Mouse (Mus musculus): ENCODE results near the gene Aldh9a1. TPM values are rescaled to one million over a fixed set of nuclear protein-coding genes. Genes with fewer than 3 reads are reported as not detected.
A peak's percentile ranks its signal among the peaks of the same experiment; 100 is the strongest.
"Not testable (repeated sequence)": the region's sequence is repeated elsewhere in the genome, so short reads cannot be mapped to it uniquely, and the experiment has no call there.

The Aldh9a1 gene
- total RNA-seq (2021), result 1 to 10 TPM; 2.6 to 4.5 TPM
- long read RNA-seq, experiment 1, partial matches to known transcripts, result 0 of 1 reads
- long read RNA-seq, experiment 1, other reads (novel, unspliced or antisense), result 0 of 1 reads
- long read RNA-seq, experiment 2, partial matches to known transcripts, result 0 of 5 reads
- long read RNA-seq, experiment 2, other reads (novel, unspliced or antisense), result 4 of 5 reads

DNA sequence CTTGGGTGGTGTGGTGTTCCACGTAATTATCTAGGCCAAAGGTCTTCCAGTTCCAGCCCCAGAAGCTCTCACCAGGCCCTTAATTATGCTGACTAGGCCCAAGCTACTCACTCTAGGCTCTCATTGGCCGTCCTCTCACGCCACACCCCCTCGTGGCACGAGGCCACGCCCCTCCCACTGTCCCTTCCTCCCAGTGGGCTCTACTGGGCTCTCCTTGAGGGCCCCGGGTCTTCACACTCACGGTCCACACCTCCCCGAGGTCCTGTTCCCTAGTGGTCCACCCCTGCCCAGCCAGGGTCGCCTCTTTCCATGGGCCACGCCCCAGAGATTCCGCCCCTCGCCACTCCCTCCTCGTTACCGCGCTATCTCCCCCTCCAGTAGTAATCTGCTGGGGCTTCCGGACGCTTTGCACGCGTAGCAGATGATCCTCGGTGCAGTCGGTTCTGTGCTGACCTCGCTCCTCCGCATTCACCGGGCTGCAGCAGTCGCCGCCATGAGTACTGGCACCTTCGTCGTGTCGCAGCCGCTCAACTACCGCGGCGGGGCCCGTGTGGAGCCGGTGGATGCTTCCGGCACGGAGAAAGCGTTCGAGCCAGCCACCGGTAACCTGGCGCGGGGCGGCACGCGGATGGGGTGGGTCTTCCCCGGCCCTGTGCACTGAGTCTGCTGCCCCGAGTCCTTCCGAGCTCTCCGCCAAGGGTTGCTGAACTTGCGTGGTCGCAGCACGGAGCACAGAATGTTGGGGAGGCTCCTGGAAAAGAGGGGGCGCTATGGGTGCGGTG is at the start of gene Aldh9a1:
TSS of gene Aldh9a1 (plus strand) at position 177 of the 782 bp plus-strand sequence.
- peak; percentile 85 to 94 for DNase-seq
- intact Hi-C loops (cut with DNase I), result no loop called here

- no peak for DNase-seq
- intact Hi-C loops (cut with DNase I), result no loop called here
Observed at GRCm38 (mm10) chr1:167300122-167300521, 49.7 kb upstream of the Aldh9a1 start.

DNA sequence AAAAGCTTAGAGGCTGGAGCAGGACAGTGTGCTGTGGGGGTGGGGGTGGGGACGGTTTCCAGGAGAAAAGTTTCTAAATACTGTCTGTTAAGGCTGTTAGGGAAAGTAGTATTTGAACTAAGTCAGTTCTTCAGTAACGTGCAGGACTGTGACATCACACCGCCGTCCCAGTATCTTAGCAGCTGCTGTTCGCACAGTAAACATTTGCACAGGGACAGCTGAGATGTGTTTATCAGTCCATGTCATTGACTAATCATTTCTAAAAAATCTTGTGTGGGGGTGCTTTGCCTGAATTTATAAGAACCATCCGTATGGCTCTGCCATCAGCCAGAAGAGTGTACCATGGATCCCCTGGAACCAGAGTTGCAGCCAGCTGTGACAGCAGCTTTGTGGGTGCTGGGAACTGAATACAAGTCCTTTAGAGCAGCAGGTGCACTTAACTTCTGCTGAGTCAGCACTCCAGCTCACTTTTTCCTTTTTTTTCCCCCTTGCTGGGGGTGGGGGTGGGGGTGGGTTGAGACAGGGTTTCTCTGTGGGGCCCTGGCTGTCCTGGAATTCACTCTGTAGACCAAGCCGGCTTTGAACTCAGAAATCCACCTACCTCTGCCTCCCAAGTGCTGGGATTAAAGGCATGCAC is 44.2 kb upstream of the Aldh9a1 start:
- no peak for DNase-seq
- intact Hi-C loops (cut with DNase I), result no loop called here

DNA sequence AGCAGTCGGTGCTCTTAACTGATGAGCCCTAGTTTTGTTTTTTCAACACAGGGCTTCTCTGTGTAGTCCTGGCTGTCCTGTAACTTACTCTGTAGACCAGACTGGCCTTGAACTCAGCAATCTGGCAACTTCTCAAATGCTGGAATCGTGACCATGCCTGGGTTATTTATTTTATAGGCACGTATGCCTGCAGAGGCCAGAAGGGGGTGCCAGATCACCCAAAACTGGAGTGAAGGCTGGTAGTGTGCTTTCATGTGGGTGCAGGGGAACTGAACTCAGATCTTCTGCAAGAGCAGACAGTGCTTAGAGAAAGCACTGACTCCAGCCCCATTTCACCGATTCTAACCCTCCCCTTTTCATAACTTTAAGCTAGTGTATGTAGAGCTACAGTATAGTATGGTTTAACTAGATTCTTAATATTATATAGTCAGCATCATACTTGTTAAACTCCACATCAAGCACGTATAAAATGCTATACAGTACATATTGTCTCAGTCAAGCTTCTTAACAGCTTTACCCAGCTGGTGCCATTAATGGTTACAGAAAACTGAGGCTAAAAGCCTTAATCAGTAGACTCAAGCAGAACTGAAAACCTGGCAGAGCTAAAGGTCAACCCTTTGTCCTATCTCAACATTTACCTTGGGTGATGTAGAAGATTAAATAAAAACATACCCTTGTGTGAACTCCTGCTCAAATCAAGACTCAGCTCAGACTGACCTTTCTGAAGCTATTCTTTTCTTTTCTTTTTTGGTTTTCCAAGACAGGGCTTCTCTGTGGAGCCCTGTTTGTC is 43.1 kb upstream of the Aldh9a1 start:
- intact Hi-C loops (cut with DNase I), result no loop called here
- DNase-seq, result peak in 1 of 2 experiments; percentile 11

DNA sequence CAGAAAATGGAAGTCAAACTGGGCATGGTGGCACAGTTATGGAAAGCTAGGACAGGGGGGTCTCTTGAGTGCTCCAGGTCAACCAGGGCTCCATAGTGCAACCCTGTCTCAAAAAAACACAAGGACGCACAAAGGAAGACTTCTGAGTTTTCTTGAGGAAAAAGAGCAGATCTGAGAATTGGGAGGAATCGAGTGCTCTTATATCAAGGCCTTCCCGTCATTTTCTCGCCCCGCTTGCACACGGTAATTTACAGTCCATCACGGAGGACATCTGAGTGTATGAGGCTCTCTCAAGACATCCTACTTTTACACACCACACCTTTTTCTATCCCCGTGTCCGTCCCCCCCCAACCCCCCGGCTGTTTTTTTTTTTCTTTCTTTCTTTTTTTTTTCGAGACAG is 42.1 kb upstream of the Aldh9a1 start:
- intact Hi-C loops (cut with DNase I), result loop anchor here (1.0 kb wide), 1 partner anchor 22 kb away; the partner anchor contains the start of gene Uck2
- no peak for DNase-seq

DNA sequence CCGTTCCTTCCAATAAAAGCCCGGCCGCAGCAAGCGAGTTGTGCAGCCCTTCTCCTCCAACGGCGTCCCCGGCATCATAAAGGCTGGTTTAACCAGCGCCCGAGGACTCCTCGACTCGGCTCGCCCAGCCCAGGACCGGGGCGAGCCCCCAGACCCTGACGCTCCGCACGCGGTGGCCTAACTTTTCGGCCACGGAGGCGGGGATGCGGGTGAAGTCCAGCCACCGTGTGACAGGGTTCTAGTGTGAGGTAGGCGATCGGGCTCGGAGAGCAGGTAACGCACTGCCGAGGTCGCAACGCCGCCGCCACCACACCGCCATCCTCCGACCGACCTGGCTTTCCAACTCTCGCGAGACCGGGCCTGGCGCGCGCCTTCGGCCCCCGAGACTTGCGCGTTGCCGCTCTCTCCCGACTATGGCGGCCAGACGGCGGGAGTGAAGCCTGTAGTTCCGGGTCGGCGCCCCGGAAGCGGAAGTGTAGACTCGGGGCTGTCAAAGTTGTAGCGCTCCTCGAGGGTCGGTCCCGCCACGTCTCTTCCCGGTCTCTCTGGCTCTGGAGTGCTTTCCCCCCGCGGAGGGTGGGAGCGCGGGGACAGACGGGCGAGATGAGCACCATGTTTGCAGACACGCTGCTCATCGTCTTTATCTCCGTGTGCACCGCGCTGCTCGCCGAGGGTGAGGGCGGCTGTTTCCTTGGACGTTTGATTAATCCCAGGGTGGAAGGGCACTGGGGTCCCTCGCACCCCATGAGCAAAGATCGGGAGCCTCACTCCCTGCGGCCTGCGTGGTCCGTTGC is 41.3 kb upstream of the Aldh9a1 start, which contains the start of gene Tmco1:
TSS of gene Tmco1 (plus strand) at position 118 of the 794 bp plus-strand sequence.
- intact Hi-C loops (cut with DNase I), result loop anchor here (1.0 kb wide), 1 partner anchor 23 kb away; the partner anchor contains the start of gene Uck2
- peak; percentile 96 to 98 for DNase-seq

DNA sequence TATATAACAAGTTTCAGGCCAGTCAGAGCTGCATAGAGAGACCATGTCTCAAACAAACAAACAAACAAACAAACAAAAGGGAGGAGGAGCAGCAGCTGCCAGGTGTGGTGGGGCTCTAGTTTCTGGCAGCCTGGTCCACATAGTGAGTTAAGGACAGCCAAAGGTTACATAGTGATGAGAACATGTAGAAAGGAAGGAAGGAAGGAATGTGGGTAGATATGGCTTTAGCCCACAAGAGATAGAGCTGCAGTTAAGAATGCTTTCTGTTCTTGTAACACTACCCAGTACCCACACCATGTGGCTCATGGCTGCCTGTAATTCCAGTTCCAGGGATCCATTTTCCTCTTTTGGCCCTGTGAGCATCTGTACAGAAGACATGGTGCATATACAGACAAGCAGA is 37.4 kb upstream of the Aldh9a1 start:
- DNase-seq, result no peak
- intact Hi-C loops (cut with DNase I), result no loop called here

DNA sequence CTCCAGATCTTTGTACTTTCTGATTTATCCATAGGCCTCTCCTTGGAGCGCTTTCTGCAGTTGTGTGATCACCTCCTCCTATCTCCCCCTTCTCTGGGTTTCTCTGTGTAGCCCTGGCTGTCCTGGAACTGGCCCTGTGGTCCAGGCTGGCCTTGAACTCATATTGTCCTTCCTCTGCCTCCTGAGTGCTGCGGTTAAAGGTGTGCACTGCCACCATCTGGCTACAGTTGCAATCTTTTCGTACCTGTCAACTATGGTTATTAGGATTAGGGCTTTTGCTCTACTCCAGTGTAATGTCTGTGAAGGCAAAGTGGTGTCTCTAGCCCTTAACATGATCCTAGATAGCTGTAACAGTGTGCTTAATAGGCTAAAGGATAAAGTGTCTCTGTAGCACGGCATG is 36.6 kb upstream of the Aldh9a1 start:
- no peak for DNase-seq
- intact Hi-C loops (cut with DNase I), result no loop called here

GRCm38 (mm10) chr1:167321691-167322090 is 28.1 kb upstream of the Aldh9a1 start:
- intact Hi-C loops (cut with DNase I), result no loop called here
- DNase-seq, result no peak

- no peak for DNase-seq
- intact Hi-C loops (cut with DNase I), result no loop called here
Observed at GRCm38 (mm10) chr1:167328776-167329175, 21.0 kb upstream of the Aldh9a1 start.

DNA sequence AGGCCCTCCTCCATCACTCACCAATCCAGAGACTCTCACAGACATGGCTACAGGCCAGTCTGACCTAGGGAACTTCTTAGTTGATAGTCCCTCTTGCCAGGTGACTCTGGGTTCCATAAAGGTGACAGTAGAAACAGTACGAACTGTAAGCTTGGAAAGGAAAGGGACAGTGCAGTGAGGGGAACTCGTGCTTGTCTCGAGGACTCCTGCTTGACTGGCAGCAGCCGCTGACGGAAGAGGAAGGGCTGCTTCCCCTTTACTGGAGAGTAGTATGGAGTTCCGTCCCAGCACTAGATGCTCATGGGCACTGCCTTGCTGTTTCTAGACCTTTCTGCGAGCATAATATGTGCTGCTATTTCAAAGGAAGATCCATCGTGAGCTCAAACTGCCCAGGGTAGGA is 18.7 kb upstream of the Aldh9a1 start:
- intact Hi-C loops (cut with DNase I), result no loop called here
- no peak for DNase-seq

DNA sequence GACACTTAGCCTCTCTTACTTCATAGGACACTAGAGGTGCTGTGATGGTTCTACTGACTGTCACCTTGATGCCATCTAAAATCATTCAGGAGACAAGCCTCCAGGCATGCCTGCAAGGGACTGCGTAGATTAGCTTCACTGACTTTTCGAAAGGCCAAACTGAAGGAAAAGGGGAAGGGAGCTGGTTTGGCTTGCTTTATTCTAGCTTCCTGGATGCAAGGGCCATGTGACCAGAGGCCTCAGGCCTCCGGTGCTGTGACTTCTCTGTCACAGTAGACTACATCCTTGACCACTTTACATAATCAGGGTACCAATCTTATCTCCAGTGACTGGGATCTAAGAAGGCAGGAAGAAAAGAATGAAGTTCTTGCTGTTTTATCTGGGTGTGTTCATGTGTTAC is 13.4 kb upstream of the Aldh9a1 start:
- intact Hi-C loops (cut with DNase I), result no loop called here

GRCm38 (mm10) chr1:167337463-167338095 is 12.2 kb upstream of the Aldh9a1 start:
- peak; percentile 66 to 80 for DNase-seq
- intact Hi-C loops (cut with DNase I), result loop anchor here (1.0 kb wide), 1 partner anchor 118 kb away; no protein-coding TSS in a partner anchor

More for the DNA sequence above, 13.4 kb upstream of the Aldh9a1 start:
- no peak for DNase-seq

- DNase-seq, result no peak
- intact Hi-C loops (cut with DNase I), result no loop called here
Observed at GRCm38 (mm10) chr1:167339177-167339781, 10.5 kb upstream of the Aldh9a1 start.

- DNase-seq, result no peak
- intact Hi-C loops (cut with DNase I), result no loop called here
Observed at GRCm38 (mm10) chr1:167340111-167340787, 9.5 kb upstream of the Aldh9a1 start.

DNA sequence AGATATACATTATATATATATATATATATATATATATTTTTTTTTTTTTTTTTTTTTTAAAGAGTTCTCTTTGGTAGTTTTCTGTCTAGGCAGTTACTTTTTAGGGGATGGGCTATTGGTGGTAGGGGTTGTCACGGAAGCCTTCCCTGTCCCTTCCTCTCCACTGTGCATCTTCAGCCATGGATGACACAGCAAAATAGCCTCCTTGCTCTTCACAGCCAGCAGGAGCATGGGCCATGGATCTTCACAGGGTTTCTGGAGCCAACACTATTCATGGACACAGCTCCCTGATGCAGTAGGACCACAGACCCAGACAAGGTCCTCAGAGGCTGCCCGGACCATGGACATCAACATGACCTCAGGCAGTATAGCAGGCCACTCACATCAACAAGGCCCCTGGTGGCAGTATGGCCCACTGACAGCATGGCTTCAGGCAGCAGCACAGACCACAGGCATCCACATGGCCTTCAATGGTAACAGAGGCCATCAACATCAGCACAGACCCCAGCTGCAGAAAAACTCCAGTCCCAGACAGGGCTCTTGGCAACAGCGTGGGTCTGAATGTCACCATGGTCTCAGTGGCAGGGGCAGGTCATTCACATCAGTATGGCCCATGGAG is 8.8 kb upstream of the Aldh9a1 start:
- intact Hi-C loops (cut with DNase I), result no loop called here
- DNase-seq, result no peak

DNA sequence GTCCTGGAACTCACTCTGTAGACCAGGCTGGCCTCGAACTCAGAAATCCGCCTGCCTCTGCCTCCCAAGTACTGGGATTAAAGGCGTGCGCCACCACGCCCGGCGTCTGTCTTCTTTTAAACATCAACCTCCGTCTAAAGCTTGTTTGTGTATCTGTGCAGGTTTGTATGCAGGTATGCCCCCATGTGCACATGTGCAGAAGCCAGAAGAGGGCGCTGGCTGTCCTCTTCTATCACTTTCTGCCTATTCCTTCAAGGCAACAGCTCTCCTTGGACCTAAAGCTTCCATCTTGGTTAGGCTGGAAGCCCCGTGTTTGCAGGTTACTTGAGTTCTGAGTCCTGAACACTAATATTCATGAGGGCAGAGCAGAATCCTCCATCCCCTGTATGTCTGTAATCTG is 7.0 kb upstream of the Aldh9a1 start:
- no peak for DNase-seq
- intact Hi-C loops (cut with DNase I), result no loop called here

DNA sequence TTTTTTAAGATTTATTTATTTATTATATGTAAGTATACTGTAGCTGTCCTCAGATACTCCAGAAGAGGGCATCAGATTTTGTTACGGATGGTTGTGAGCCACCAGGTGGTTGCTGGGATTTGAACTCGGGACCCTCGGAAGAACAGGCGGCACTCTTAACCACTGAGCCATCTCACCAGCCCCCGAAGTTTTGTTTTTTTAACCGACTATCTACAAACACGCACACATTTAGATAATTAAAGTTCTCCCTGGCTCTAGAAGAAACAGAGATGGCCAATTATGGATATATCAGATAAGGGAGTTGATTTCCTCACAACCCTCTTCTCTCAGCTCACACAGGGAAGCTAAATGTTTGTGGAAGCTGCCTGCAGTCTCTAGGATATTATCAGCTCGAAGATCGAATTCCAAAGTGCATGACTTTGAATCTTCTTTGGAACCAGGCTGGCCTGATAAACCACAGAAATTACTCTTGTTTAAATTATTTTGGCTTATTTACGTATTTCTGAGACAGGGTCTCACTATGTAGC is 3.7 kb upstream of the Aldh9a1 start:
- intact Hi-C loops (cut with DNase I); DNase-seq: not testable (repeated sequence)
